Mouse (Mus musculus): Measurements from ENCODE around the gene Micu1.

GRCm38 (mm10) chr10:59692441-59692840, 9.8 kb upstream of the Micu1 start:
- no peak for TF ChIP-seq HCFC1 (IDR thresholded peaks at IDR 0.05; ENCODE audit: borderline replicate concordance, insufficient read depth, low read length)
- TF ChIP-seq ZNF384 (IDR thresholded peaks at IDR 0.05; ENCODE audit: low read depth, low read length): no peak
- TF ChIP-seq MAFK (IDR thresholded peaks at IDR 0.05; ENCODE audit: insufficient read depth, low read depth, low read length): no peak
- TF ChIP-seq CHD2 (IDR thresholded peaks at IDR 0.05; ENCODE audit: low read depth, low read length): no peak
- TF ChIP-seq ZC3H11A (IDR thresholded peaks at IDR 0.05; ENCODE audit: borderline replicate concordance, low read depth, low read length): no peak
